Mouse (Mus musculus): ENCODE measurements at regions not wholly inside any gene's neighbourhood (a gene's known extent, or its start where the extent isn't known, plus 50 kb on each side); places are given as distances from the start of the nearest gene placed in this dataset.

DNA sequence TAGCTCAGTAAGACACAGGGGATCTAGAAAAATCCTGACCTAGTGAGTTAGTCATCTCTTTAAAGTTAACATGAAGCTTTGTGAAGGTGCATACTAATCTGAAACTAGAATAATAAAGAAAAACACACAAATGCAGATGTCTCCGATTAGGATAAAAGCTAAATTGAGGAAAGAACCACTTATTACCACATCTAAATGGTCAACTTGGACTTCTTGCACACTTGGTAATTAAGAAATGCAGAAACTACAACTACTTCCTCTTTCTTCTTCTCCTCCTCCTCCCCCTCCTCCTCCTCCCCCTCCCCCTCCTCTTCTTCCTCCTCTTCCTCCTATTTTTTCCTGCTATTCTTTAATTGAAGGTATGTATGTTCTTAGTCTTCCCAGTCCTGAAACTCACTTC, 116.3 kb downstream of the Dkk1 start:
- no peak for DNase-seq (ENCODE audit: low spot score)

DNA sequence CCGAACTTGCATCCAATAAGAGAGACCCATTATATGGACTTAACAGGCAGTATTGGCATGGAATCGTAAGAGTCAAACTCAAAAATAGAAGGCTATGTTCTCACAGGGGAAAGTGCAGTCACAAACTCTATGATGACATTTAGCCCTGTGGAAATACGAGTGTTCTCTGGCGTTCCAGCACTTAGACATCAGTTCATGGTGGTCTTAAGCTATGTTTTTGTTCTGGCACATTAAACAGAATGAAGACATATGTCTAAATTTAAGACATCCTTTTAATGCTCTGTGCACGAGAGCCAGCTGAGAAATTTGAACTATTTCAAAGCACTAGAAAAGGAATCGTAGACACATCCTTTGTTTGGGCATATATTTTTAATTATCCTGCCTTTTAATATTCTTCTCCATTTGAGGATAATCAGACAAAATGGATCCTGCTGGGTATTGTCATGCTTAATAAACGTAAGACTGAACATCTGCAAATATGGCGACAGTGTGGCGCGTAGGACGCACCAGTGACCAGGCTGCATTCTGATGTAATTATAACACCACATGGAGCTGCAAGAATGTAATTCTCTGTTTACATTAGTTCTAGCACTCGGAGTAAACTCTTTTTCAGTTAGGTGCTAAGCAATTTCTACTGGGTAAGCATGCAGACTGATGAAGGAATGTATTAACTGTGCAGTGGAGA, 114.3 kb downstream of the Dkk1 start:
- no peak for DNase-seq (ENCODE audit: low spot score)

DNA sequence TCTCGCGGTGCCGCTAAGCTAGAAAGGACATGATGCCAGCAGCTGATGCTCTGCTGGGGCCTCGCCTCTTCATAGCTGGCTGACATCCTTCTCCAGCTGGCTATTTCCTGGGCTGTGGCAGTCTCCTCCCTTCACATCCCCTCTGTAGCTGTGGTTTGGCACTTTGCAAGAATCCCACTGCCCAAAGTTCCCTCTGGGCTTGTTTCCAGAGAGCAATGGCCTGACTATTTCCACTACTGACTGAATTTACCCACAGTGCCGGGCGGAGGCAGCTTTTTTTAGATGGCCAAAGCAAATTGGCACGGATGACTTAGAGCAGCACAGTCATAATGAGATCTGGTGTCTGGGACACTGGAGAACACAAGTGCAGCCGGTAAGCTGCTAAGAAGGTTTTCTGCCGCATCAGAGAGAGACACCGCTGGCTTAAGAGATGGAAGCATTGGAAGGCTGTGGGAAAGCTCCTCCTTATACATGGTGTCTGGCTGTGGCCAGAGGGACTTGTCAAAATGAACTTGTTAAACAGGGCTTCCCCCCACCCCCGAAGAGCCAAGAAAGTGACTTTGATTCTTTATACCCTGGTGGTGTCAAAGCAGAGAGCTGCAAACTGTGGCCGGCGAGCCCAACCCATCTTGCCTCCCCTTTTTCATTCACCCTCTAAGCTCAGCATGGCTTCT, 98.5 kb downstream of the Dkk1 start:
- no peak for DNase-seq (ENCODE audit: low spot score)

DNA sequence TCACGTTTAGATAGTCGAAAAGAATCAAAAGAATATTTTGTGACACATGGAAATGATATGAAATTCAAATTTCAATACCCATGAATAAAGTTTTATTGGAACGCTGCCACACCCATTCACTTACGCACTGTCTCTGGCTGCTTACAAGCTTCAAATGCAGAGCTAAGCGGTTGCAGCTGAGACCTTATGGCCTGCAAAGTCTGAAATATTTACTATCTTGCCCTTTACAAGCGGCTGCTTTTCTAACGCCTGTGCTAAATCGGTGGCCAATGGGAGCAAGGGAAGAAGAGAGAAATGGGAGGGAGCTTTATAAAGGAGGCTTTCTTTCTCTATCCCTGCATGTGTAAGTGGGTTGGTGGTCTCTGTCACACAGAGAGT, 97.9 kb downstream of the Dkk1 start:
- DNase-seq (ENCODE audit: low spot score): no peak

DNA sequence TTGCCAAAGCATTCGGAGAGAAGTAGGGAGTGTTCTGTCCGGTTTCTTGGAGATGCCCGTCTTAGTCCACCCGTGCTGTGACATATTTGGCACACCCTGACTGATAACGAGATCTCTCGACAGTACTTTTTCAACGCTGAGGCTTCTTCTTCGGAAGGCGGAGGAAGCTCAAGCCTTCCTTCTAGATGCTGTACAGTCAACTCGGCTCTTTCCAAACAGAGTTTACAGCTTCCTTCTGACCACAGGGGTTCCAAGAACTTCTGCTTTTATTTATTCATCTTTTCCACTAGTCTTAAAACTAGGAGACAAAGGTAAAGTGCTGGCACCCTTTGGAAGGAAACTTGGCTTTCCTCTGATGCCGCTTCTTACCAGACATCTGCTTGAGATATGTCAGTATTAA, 96.8 kb downstream of the Dkk1 start:
- no peak for DNase-seq (ENCODE audit: low spot score)

DNA sequence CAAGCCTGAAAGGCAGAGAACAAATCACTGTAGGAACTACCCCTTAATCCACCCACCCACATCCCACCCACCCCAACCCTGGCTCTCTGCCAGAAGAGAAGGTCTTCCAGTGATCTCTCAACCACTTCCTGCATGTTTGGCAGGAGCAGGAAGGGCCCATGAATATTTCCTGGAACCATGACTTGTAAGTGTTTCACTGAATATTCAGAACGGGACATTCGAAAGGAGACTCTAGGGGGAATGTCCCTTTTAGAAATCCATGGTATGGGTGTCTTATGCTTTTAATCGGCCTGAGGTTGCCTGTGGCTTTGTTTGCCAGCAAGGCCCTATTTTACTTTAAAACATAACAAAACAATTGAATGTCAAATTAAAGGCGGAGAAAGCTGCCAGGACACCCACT, 66.0 kb downstream of the Dkk1 start:
- no peak for DNase-seq (ENCODE audit: low spot score)

DNA sequence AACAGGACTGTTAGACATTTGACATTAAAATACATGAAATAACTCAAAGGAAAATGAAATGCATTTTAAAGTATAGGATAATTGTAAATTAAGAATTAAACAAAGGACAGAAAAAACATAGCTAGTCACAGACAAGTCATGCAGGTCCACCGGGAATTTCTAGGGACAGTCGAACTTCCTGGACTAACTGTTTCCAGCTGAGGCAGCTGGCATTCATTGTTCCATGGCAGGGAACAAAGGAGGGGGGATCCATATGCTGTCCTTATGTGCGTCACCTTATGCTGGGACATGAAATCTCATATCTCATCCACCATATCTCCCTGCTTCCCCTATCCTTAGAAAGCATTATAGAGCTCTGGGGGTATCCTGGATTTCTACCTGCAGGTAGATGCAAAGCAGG, 59.7 kb downstream of the Dkk1 start:
- peak; percentile 70 for DNase-seq (ENCODE audit: low spot score)

DNA sequence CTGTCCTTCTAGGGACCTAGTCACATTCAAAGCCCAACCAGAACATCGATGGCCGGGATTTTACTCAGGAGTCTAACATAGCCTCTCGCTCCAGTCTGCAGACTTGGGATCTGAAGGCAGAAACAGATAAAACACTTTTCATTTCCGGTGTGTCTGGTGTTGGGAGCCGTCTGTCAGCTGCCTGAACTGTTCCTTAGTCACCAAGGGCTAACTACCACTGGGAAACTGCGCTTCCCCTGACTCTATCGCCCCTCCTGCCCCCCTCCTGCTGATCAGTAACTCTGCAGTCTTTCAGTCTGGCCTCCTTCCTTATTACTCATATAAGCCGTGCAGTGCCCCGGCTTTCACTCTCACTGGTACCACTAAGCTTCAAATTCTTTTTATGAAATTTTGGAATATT, 58.5 kb downstream of the Dkk1 start:
- no peak for DNase-seq (ENCODE audit: low spot score)

Data from embryo, embryonic 10.5 days (tissue).